Mouse (Mus musculus): ENCODE data around the gene Gsdma.

Gene Gsdma

GRCm38 (mm10) chr11:98681786-98682745, 17.9 kb downstream of the Gsdma start, which contains the start of gene Psmd3:
TSS of gene Psmd3 (plus strand) at chr11:98682554.
- peak; percentile 100 for DNase-seq

DNA sequence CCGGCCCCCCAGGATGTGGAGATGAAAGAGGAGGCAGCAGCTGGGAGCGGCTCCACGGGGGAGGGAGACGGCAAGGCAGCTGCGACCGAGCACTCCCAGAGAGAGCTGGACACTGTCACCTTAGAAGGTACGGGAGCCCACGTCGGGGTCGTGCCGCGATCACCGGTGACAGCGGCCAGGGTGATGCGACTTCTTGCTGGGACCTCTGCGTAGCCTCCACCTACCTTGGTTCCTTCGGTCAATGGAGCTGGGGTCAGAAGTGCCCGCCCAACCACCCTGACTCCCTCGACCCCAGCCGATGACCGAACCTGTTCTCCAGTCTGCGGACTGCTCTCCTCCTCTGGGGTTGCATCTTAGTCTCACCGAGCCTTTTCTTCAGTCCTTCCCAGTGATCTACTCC, 18.7 kb downstream of the Gsdma start:
- no peak for DNase-seq

DNA sequence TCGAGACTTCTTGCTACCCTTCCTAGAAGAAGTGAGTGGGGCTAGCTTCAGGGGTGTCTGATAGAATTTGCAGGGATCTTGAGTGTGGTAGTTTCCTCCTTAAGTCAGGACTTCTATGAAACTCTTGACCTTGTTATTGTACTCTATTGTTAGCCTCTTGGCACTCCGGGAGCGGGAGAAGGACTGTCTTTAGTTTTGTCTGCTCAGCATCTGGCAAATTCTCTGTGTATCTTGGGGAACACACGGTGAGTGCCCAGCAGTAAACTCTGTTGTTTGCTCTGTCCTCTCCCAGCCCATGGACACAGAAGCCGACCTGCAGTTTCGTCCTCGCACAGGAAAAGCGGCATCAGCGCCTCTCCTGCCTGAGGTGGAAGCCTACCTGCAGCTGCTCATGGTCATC, 21.5 kb downstream of the Gsdma start:
- DNase-seq: no peak

GRCm38 (mm10) chr11:98686976-98687375, 22.8 kb downstream of the Gsdma start:
- no peak for DNase-seq

GRCm38 (mm10) chr11:98688009-98688408, 23.9 kb downstream of the Gsdma start:
- DNase-seq: no peak

DNA sequence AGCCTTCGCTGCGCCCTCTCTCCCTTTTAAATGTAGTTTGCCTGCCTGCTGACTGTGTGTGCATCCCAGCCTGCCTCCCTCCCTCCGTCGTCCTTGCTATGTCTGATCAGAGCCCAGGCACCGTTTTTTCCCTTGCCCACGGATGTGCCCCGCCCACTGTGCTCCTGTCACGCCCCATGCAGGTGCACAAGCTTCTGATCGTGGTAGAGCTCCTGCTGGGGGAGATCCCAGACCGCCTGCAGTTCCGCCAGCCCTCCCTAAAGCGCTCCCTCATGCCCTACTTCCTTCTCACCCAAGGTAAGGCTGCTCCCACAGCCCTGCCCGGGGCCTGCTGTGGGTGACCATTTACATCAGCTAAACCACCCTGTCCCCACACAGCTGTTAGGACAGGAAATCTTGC, 29.1 kb downstream of the Gsdma start:
- no peak for DNase-seq

DNA sequence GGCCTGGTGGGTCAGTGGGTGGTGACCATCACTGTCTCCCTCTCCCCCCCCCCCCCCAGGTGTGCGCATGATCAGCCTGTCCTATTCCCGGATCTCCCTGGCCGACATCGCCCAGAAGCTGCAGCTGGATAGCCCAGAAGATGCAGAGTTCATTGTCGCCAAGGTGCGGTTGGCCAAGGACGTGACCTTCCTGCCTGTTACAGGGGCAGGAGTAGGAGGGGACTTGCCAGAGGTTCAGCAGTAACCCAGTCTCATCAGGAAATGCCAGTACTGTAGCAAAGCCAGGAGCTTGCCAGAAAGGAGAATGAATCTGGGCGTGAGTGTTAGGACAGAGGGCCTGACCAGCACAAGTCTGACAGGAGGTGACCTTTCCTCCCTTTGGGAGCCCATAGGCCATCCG, 29.6 kb downstream of the Gsdma start:
- DNase-seq: no peak

- DNase-seq: peak; percentile 25
Observed at GRCm38 (mm10) chr11:98694301-98694700, 30.1 kb downstream of the Gsdma start.

GRCm38 (mm10) chr11:98695408-98695807, 31.3 kb downstream of the Gsdma start:
- no peak for DNase-seq

DNA sequence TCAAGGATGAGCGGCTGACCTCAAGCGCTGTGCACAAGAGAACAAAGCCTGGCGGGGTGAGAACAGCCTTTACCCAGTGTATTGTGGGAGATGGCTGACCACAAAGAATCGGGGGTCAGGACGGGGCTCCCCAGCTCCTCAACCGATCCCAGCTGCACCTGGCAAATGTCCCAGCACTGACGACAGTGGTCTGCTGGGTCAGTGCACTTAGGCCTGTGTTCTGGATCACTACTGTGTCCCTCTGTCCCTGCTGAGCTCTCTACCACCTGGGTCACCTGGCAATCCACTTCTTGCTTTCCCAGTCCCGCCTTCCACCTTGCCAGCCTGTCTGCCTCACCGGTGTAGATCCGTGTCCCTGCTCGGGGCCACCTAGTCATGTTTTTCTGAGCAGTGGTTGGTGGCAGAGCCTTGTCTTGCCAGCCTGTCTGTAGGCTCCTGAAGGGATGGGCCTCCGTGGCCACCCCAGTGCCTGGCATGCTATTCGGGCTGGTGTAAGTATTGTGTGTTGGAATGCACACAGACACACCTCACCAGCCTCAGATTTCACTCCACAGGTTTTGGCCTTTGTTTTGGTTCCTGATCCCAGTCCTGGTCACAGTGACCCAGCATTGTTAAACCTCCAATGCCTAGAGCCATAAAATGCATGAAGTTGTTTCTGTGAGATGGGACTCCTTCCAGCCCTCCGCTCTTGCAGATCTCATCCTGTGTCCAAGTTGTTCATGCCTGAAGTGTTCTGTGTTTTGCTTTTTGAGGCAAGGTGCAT, 32.5 kb downstream of the Gsdma start:
- DNase-seq: no peak

DNA sequence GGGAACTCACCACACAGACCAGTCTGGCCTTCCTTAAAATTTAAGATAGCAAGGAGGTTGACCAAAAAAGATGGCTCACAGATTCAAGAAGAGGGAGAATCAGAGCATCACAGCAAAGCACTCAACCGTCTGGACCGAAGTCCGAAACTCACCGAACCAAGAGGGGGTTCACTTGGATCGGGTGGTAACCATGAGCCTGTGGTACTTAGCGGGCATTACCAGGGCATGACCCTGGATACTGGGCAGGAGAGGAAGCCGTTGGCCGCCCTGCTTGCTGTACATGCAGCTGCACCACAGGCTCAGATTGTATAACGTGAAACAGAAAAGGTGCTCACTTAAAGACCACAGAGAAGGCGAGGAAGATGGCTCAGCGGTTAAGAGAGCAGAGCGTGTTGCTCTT, 33.1 kb downstream of the Gsdma start:
- DNase-seq: no peak

- no peak for DNase-seq
Observed at GRCm38 (mm10) chr11:98698849-98699640, 34.9 kb downstream of the Gsdma start.

GRCm38 (mm10) chr11:98699911-98700310, 35.8 kb downstream of the Gsdma start:
- DNase-seq: peak; percentile 73

GRCm38 (mm10) chr11:98701213-98701670, 37.1 kb downstream of the Gsdma start, which contains the start of gene Csf3:
TSS of gene Csf3 (plus strand) at chr11:98701263.
- no peak for DNase-seq

- DNase-seq: no peak
Observed at GRCm38 (mm10) chr11:98702323-98702722, 38.2 kb downstream of the Gsdma start.

DNA sequence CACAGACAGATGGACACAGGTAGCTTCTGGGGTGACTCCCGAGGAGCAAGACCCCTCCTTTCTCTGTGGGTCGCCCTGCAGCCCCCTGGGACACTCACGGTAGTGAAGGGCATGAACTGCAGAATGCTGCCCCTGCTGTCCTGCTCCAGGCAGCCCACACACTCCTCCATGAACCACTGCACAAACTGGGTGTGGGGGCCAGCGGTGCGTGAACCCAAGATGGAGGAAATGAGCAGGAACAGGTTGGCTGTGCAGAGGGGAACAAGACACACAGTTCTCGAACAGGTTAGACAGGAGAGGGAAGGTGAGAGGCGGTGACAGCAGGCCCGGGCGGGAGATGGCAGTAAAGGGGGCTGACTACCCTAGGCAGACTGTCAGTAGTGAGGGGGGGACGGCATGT, 40.9 kb downstream of the Gsdma start:
- no peak for DNase-seq

DNA sequence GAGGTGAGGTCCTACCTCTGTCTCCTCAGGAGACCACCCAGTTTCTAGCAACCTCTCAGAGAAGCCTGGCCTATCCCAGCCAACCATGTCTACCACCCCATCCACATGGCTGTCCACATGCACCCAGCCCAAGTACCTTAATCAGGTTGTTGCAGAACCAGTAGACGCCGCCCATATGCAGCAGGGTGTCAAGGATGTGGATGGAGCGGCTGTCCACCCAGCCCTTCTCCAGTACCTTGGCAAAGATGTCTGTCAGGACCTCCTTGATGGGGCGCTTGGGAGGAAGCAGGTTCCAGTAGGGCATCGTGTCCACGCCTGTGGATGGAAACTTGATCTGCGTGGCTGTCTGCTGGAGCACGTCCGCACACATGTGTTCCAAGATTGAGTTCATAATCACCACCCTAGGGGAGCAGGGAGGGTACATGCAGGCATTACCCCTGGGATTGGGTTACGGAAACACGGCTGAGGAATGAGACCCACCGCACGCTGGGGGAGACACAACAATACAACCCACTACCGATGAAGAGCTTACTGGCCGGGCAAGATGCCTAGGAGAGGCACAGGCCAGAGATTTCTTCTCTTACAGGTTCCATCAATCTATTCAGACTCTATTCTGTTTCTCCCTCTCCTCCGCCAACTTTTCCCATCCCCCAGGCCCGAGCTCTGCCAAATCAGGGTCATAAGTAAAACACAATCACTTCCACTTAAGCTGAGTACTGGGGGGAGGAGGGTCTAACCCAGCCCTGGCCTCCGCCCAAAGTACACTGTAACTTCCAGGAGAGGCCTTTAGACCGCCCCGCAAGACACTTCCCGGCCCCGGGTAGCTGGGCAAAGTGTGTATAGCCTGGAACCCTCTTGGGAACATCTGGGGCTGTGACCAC, 43.5 kb downstream of the Gsdma start:
- DNase-seq: no peak

- DNase-seq: no peak
Observed at GRCm38 (mm10) chr11:98708282-98708956, 44.3 kb downstream of the Gsdma start.

- DNase-seq: no peak
Observed at GRCm38 (mm10) chr11:98709001-98709741, 45.0 kb downstream of the Gsdma start.

DNA sequence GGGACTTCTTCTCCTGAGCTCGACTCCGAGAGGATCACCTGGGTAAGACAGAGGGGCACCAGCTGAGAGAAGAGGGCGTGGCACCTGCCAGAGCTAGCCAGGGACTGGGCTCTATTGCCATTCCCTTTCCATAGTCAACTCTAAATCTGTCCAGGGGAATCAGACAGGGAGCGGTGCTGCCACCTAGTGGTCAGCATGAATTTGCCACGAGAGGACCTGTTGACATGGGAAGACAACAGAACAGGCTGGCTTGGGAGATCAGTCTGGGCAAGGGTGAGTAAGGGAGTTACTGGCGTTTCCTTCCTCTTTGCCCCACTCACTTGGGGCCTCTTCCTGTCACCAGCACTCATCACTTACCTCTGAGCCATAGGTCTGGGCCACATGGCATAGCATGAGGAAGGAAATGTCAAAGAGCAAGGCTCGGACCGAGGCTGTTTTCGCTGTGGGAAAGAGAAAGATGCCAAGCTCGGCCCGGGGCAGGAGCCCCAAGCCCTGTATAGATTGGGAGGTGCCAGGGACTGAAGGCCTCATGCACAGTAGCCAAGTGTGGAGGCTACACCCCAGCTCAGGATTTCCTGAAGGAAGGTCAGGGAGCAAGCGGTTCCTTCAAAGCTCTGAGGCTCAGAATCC, 46.4 kb downstream of the Gsdma start:
- peak; percentile 90 for DNase-seq
